Mouse (Mus musculus): ENCODE measurements around the gene Exosc8. TPM values are rescaled to one million over a fixed set of nuclear protein-coding genes. Genes with fewer than 3 reads are reported as not detected.
"Not testable (repeated sequence)": the region's sequence is repeated elsewhere in the genome, so short reads cannot be mapped to it uniquely, and the experiment has no call there.

The Exosc8 gene
- total RNA-seq (2014; fragmentation: Nextera tagmentation) = 185 and 256 TPM in 2 replicates
- 247 and 289 TPM in 2 replicates for total RNA-seq (2017)

- ATAC-seq (replicated peaks; ENCODE audit: low FRiP score, low TSS enrichment, poor library complexity, severe bottlenecking) = peak; percentile 72
These were observed at the start of gene Exosc8, which contains the start of gene Alg5 for GRCm38 (mm10) chr3:54735247-54736046. Exosc8 (minus strand) TSS chr3:54735393. Alg5 (plus strand) TSS chr3:54735539.

GRCm38 (mm10) chr3:54775989-54776631, 40.9 kb upstream of the Exosc8 start:
- ATAC-seq (replicated peaks; ENCODE audit: low FRiP score, low TSS enrichment, poor library complexity, severe bottlenecking) = peak; percentile 79

DNA sequence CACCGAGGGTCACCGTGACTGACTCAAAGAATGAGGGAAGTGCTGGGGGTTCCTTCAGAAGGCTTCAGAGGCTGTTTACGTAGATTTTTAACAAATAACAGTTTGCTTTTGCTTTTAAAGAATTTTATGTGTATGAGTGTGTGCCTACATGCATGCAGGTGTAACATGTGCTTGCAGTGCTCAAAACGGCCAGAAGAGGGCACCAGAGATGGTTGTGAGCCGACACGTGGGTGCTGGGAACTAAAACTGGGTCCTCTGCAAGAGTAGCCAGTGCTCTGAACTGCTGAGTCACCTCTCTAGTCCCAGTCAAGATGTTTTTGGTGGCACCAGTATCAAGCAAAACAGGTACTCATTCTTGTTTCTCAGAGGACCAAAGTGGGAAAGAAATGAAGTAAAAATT, 38.4 kb upstream of the Exosc8 start:
- ATAC-seq (replicated peaks; ENCODE audit: low FRiP score, low TSS enrichment, poor library complexity, severe bottlenecking) = no peak

DNA sequence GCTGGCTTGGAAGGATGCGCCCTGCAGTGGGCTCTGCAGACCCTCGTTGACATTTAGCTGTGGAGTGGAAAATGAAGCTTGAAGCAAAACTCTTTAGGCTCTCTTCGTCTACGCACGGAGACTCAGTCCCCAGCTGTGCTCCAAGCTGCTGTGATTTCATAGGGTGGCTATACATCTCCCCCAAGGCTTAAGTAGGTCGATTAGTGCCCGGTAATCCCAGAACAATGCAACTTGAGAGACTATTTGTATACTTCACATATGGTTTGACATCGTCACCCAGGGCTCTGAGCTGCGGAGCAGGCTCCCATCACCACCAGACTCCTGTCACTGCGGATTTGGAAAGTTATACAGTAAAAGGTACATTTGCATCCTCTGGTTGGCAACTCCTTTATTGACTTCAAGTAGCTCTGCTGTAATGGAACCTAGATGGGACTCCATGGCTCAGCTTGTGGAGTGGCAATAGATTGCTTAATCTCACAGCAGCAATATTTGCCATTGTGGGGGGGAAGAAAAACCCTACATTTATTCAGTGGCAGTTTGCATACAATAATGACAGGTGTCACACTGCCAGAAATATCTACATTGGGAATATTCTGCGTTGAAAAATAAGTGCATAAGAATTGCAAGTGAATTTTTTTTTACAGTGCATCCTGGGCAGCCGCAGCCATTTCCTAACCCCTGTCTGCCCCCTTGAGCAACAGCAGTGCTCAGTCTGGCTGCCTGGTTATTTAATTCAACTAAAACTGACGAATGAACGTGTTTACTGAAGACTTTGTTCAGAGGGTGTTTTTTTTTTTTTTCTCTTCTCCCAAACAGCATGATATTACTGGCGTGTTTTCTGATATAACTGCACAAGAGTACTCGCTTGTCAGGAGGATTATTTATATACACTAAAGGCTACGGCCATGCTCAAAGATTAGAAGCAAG, 34.4 kb upstream of the Exosc8 start:
- no peak for ATAC-seq (replicated peaks; ENCODE audit: low FRiP score, low TSS enrichment, poor library complexity, severe bottlenecking)

- 0 out of 2 replicates have a peak, but pooled peaks have one; percentile 34 for ATAC-seq (replicated peaks; ENCODE audit: low FRiP score, low TSS enrichment, poor library complexity, severe bottlenecking)
These were observed 33.4 kb upstream of the Exosc8 start for GRCm38 (mm10) chr3:54768592-54768991.

- ATAC-seq (replicated peaks; ENCODE audit: low FRiP score, low TSS enrichment, poor library complexity, severe bottlenecking) = no peak
These were observed 31.6 kb upstream of the Exosc8 start for GRCm38 (mm10) chr3:54766811-54767210.

DNA sequence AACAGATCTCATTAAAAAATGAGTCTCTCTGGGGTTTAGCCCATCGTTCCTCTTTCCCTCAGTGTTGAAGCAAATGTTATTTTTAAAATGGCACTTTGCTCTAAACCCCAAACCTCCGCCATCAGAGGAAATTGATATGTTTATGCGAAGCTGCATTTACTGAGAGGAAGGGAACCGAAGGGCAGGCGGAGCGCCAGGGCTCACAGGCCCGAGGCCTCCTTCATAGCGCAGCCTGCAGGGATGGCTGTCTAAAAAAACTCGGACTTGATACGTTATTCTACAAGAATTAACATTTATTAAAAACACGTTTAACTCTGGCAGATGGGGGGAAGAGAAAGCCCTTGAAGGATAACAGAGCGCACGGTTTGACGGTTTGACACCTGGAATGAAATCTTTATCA, 30.8 kb upstream of the Exosc8 start:
- no peak for ATAC-seq (replicated peaks; ENCODE audit: low FRiP score, low TSS enrichment, poor library complexity, severe bottlenecking)

DNA sequence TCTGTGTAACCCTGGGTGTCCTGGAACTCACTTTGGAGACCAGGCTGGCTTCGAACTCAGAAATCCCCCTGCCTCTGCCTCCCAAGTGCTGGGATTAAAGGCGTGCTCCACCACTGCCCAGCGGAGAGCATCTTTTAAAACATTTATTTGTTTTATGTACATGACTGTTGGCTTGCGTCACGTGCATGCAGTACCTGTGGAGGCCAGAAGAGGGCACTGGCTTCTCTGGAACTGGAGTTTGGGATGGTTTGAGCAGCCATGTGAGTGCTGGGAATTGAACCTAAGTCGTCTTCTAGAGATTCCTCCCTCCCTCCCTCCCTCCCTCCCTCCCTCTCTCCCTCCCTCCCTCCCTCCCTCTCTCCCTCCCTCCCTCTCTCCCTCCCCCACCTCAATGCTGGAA, 30.3 kb upstream of the Exosc8 start:
- ATAC-seq (replicated peaks; ENCODE audit: low FRiP score, low TSS enrichment, poor library complexity, severe bottlenecking) = not testable (repeated sequence)

- no peak for ATAC-seq (replicated peaks; ENCODE audit: low FRiP score, low TSS enrichment, poor library complexity, severe bottlenecking)
These were observed 29.2 kb upstream of the Exosc8 start for GRCm38 (mm10) chr3:54764418-54764817.

DNA sequence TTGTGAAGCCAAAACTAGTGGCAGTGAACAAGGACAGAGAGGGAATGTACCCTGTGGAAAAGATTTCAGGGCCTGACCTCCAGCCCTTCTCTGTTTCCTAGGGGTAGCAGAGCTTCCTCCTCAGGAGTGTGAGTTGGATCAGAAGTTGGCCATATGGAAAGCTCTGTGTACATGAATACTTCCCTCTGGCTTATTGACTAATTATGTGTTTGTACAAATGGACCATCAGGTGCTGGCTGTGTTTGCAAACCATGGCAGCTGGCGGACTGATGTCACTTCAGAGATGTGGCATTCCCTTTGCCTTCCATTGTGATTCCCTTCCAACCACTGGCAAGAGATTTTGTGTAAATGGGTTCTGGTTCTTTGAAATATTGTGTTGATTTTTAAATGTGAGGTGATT, 26.1 kb upstream of the Exosc8 start:
- no peak for ATAC-seq (replicated peaks; ENCODE audit: low FRiP score, low TSS enrichment, poor library complexity, severe bottlenecking)

GRCm38 (mm10) chr3:54760321-54761115, 25.3 kb upstream of the Exosc8 start:
- no peak for ATAC-seq (replicated peaks; ENCODE audit: low FRiP score, low TSS enrichment, poor library complexity, severe bottlenecking)

DNA sequence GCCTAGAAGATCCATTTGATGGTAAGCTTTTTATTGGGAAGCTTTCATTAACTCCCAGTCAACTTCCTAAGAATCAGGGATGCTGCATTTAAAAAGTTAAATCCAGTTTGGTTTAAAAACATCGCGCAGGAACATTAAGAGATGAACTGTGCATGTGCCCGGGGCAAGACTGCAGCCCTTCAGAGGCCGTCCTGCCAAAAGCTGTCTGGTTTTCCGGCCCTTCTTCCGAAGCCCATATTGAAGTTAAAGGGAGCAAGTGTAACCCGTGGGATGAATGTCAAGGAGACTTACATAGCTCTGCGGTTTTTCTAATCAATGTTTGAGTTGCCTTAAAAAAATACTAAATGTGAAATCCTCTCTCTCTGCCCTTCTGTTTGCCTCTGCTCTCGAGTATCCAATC, 24.0 kb upstream of the Exosc8 start:
- ATAC-seq (replicated peaks; ENCODE audit: low FRiP score, low TSS enrichment, poor library complexity, severe bottlenecking) = no peak

DNA sequence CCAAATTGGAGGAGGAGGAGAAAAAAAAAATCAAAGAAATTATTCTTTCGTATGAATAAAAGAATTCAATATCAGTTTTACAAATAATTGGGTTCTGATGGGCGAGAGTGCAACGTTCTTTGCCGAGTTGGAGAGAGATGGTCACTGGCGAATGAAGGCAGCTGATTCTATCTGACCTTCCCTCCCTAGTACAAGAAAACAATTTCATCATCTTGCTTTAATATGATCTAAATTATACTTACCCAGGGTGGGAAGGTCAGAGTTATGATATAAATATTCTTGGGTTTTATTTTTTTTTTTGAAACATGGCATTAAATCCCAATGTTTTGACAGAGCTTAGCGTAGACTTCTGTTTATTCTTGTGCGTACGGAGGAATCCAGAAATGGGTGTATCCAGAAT, 22.3 kb upstream of the Exosc8 start:
- ATAC-seq (replicated peaks; ENCODE audit: low FRiP score, low TSS enrichment, poor library complexity, severe bottlenecking) = no peak

GRCm38 (mm10) chr3:54756058-54756457, 20.9 kb upstream of the Exosc8 start:
- peak; percentile 47 for ATAC-seq (replicated peaks; ENCODE audit: low FRiP score, low TSS enrichment, poor library complexity, severe bottlenecking)

DNA sequence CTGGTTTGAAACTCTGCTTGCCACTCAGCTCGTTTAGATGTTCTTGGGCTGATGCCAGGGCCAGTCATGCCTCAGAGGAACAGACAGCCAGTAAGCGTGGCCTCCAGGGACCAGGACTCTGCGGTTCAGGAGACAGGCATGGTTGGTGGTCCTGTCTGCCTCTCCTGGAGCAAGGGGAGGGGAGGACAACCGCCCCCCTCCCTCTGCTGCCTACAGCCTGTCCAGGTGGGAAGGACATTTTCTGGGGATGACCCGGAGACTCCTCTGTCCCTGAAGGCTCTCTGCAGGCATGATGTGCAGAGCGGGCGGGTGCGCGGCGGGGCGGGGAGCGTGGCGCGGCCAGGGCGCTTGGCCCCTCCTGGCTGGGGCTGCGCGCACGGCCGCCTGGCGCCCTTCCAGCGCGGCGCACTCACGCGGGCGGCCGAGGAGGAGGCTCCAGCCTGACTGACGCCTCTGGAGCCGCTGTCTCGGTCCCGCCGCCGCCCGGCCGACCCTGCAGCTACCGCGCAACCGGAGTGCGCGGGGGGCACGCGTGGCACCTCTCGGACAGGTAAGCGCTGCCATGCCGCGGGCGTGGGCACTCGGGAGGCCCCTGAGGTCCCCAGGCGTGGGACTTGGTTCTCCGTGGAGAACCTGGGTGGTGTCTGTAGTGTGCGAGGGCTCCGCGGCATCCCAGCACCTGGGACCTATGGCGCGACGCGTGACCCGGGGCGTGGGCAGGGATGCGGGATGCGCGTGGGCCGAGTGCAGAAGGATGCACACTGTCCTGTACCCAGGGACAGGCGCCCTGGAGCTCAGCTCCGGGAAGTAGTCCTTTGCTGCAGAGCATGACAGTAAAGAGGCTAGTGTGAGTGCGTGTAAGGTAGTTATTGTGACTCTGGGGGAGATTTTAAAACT, 20.2 kb upstream of the Exosc8 start, which contains the start of gene Smad9:
TSS of gene Smad9 (plus strand) at position 438 of the 897 bp plus-strand sequence.
- ATAC-seq (replicated peaks; ENCODE audit: low FRiP score, low TSS enrichment, poor library complexity, severe bottlenecking) = peak; percentile 26; the same call in 1 of the 2 replicates

DNA sequence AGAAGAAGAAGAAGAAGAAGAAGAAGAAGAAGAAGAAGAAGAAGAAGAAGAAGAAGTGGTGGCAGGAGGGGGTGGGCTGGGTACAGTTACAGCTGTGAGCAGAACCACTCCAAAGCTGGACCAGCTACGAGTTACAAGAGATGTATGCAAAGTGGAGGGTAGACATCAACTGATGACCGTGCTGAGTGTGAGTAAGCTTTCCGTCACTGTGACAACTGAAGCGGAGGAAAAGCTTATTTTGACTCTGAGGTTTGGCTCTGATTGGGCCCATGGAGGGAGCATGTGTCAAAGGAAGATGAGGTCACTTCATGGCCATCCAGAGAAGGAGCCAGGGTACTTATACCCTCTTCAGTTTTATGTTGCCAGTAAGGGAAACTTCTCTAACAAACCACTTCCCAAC, 18.2 kb upstream of the Exosc8 start:
- ATAC-seq (replicated peaks; ENCODE audit: low FRiP score, low TSS enrichment, poor library complexity, severe bottlenecking) = no peak

DNA sequence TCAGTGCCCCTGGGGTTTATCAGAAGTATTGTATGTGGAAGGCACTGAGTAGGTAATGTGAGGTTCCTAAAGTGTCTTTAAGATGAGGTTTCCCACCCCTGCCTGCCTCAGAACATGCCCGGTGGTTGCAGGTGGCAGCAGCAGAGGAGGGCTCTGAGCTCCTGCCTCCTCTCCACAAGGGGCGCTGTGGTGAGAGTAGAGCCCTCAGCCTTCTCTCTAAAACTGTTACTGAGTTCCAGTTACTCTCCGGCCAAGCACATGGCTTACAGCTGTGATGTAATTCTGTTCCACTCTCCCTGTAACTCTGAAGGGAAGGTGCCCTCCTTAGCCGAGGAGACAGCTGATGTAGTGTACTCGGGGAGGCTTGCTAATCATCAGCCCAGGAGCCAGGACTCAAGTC, 10.6 kb upstream of the Exosc8 start:
- peak; percentile 89 for ATAC-seq (replicated peaks; ENCODE audit: low FRiP score, low TSS enrichment, poor library complexity, severe bottlenecking)

DNA sequence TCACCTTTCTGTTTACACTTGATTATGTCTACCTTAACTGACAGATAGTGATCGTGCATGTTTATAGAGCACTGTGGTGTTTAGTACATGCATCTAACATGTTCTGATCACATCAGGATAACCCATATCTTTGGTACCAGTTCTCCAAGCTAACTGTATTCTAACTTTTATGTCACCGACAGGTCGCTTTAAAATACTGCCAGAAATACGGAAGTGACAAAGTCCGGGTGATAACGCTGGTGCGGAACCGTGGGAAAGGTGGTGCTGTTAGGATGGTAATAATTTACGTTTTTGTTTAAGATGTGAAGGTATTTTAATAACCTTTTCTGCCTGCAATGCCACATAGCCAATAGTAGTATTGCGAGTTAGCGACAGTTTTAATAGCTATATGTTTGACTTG, 6.8 kb upstream of the Exosc8 start:
- no peak for ATAC-seq (replicated peaks; ENCODE audit: low FRiP score, low TSS enrichment, poor library complexity, severe bottlenecking)
